Mouse (Mus musculus): ENCODE data around the gene Rassf8.

The Rassf8 gene

DNA sequence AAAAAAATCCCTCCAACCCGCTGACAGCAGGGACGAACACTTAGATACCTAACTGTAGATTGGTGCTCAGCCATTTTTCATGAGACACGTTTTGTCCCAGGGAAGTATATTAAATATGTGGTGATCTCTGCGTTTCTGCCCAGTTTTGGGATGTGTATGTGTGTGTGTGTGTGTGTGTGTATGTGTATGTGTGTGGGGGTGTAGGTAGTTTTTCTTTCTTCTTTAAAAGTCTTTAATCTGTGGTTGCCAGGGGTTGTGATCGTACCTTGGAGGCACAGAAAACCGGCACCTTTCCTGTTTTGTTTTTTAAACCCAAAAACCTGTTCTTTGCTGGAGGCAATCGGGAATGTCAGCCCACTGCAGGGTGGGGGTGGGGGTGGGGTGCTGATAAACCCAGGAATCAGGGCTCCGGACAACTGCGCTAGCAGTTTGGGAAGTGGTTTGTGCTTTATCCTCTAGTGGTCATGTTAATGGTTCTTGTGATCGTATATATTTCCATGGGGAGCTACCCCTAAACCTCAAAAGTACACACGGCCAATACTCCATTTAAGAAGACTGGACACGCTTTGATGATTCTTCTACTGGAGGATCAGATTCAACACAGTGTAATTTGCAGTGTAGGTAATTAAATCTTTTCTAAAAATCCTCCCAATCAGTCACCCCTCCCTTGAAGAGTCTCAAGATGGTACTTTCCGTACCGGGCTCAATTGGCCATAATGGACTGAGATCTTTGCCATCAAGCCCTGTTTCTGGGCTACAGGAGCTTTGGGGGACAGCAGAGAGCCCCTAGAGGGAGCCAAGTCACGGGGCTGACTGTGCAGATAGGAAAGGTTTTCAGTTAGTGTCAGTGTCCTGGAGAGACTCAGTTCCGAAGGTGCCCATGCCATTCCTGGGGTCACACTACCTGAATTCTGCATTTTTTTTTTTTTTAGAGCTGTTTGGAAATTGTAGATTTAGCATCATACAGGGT lies 1.4 kb downstream of the Rassf8 start:
- no peak for DNase-seq (ENCODE audit: low spot score)

DNA sequence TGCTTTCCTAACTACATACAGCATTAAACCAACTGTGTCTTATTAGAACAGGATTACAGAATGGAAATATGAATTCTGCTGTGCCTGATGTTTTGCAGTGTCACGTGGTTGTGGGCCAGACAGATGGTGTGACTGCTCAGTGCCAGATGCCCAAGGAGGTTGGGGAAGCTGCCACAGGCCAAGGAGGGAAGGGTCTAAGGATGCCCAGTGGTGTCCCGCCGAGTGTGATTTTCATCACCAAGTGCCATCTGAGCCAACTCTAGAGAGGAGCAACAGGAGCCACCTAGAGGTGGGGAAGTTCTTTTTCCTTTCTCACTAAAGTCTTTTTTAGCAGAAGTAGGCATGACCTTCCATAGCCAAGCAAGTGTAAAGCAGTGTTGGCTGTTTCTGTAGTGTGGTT lies 3.8 kb downstream of the Rassf8 start:
- no peak for DNase-seq (ENCODE audit: low spot score)

DNA sequence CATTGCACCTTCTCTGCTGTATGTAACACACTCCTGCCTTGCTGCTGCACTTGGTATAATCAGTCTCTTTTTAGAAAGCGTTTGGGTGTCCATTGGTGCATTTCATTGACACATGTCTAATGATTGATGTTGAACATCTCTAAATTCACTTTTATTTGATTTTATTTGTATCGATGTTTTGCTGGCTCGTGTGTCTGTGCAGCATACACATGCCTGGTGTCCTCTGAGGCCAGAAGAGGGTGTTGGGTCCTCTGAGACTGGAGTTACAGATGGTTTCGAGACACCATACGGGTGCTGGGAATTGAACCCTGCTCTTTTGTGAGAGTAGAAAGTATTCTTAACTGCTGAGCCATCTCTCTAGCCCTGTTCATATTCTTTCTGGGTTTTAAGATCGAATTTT lies 6.7 kb downstream of the Rassf8 start:
- DNase-seq (ENCODE audit: low spot score) = no peak

DNA sequence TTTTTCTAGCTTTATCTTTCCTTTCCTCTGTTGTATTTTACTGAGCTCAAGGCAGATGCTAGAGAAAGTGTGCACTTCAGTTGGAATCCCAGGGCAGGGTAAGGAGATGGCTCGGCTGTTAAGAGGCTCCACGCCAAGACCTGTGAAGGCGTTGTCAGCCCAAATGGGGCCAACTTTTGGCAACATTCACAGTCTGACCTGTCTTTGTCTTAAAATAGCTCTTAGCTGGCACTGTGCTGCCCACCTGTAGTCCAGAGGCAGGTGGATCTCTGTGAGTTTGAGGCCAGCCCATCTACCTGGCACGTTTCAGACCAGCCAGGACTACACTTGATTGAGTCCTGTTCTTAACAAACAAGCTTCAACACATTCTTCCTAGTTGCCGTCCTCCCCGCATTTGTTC lies 7.9 kb downstream of the Rassf8 start:
- DNase-seq (ENCODE audit: low spot score) = no peak

DNA sequence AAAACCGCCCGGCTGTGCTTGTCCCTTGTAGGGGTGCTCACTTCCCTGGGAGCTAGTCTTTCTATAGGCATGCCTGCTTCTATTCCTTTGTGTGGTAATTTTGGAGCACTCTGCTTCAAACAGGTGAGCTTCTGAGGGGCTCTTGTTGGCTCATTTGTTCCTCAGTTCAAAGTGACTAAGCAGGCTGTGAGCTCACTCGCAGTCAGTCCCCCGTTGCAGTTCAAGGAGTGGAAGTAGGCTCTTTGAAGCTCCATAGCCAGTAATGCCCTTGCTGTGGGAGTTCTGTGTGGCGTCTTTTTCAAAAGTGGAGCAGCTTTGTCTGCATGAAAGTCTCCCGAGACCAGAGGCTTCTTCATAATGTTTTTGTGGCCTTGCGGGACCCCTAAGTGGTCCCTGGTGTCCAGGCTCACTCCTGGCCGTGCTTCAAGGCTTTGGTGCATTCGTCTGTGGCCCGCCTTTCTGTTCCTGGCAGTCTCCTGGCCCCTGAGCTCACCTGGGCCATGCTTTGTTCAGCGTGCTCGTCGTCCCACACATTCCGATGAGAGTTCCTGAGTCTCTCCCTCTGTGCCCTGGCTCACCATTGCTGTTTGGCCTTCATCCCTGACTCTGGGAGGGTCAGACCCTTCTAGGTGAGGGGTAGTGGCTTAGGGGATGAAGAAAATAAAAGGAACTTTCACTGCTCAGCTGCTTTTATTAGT lies 9.5 kb downstream of the Rassf8 start:
- DNase-seq (ENCODE audit: low spot score) = no peak

DNA sequence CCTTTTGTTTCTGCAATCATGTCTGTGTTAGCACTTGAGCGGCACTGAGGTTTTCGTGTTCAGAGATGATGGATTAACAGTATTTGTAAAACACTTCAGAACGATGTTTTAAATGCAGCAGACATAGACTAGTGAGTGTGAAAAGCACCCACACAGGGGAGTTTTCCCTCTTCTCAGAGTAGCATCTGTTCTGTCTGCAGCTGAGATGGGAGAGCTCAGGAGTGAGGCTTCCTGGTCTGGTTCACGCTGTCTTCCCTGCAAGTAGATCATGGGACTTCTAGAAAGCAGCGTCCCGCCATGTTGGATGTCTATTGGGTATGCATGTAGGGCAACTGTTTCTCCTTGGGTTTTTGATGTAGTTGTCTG lies 10.1 kb downstream of the Rassf8 start:
- no peak for DNase-seq (ENCODE audit: low spot score)

DNA sequence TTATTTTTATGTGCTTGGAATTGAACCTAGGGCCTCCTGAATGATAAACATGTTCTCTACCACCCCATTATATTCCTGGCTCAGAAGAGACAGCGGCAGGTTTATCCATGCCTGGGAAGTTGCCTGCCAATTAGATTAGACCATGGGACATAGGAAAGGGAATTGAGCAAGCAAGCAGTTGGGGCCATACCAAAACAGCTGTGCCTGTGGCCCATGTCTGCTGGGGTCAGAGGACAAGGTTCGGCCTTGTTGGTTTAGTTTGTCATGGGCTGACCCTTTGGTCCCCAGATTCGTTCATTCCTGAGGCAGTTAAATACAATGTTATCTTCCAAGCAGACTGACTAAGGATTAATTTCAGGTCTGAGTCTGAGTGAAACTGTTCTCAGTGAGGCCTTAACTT lies 10.8 kb downstream of the Rassf8 start:
- DNase-seq (ENCODE audit: low spot score) = no peak

DNA sequence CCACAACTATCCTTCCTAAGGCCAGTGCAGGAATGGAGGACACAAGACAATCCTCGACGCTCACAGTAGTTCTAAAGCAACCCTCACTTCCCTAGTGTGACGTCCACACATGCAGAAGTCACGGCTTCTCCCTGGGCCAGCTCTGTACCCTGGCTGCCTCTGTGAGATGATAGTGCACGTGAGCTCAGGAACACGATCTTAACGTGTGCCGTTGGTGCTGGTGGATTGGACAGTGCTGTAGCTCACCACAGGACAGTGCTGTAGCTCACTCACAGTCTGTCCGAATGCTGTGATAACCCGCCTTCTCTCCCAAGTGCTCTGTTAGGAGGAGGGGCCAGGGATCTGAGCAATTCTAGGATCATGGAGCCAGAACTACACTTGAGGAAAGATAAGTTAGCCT lies 12.1 kb downstream of the Rassf8 start:
- DNase-seq (ENCODE audit: low spot score) = no peak

DNA sequence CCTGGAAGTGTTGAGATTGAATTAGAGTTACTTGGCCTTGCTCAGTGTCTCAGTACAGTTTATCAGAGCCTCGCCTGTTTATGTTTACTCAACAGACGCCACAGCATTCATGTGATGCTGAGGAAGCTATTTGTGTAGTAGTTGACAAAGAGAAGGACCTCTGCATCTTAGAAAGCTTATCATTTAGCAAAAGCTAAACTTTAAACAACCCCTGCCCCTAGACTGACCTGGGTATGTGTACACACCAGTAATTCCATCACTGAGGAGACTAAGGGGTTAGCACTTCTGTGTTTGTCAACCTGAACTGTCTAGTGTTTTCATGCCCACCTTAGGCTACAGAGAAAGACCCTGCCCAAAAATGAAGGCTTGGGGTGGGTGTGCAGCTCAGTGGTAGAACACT lies 12.9 kb downstream of the Rassf8 start:
- no peak for DNase-seq (ENCODE audit: low spot score)

DNA sequence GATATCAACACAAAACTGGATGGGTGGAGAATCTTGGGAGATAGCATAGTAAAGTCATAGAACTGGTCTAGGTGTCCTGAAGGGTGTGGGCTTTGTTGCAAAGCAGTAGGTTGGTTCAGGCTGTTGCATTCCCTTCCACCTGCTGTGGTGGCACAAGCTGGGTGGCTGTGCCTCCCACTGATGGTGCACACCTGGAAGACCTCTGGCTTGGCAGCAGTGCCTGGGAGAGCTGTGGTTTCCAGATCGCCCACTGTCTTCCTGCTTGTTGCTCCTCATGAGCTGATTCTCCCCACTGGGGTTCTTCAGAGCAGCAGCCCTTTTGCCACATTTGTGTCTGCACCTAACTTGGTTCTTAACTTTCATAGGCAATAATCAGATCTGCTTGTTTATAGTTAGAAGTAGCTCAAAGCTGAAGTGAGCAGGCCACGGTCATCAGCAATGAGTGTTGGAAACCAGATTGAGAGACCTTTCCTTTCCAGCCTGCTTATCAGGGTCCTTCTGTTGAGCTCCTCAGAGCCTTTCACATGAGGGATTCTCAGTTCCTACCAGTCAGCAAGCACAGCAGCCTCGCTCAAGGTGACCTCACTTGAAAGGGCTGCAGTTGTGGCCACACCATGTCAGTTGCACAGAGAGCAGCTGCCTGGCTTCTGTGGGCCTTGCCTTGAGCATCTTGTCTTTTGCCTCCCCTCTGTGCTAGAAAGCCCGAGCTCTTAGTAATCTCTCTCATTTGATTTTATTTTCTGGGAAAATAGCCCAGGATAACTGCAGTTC lies 13.9 kb downstream of the Rassf8 start:
- no peak for DNase-seq (ENCODE audit: low spot score)

DNA sequence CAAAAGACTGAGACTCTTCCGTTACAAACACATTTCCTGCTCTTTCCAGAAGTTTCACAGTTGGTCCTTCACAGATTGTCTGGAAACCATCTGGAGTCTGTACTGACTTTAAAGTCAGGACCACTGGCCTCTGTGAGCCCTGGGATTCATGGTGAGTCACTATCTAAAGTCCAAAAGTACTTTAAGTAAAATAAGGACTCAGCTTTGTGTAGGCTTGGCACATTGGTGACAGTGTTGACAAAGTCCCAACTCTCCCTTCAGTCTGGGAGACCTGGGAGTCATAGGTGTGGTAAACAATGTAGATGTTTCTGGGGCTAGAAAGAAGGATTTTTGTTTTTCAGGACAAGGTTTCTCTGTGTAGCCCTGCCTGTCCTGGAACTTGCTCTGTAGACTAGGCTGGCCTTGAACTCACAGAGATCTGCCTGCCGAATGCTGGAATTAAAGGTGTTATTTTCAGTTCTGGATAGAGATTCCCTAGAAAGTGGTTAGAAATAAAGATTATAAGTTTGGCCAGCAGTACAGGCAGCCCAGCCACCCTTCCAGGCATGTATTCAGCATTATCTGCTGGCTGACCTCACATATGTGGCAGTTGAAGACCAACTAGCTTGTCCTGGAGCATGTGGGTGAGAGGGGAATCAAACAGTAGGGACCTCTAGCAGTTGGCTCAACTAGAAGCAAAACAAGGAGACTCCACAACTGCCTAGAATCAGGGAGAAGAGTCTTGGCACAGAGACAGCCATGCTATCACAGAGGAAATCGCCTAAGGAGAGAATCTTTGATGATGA lies 14.8 kb downstream of the Rassf8 start:
- no peak for DNase-seq (ENCODE audit: low spot score)

DNA sequence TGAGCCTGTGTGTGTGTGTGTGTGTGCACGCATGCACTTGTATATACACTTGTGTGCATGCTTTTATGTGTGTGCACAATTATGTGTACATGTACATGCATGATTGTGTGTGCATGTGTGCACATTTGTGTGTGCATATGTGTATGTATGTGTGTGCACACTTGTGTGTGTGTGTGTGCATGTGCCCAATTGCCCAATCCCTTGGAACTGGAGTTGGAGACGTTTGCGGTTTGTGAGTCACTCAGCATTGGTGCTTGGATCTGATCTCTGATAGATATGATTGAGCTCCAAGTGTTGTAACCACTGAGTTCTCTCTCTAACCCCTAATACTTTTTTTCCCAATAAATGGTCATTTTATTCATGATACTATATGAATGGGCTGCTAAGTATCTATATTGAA lies 15.5 kb downstream of the Rassf8 start:
- no peak for DNase-seq (ENCODE audit: low spot score)

DNA sequence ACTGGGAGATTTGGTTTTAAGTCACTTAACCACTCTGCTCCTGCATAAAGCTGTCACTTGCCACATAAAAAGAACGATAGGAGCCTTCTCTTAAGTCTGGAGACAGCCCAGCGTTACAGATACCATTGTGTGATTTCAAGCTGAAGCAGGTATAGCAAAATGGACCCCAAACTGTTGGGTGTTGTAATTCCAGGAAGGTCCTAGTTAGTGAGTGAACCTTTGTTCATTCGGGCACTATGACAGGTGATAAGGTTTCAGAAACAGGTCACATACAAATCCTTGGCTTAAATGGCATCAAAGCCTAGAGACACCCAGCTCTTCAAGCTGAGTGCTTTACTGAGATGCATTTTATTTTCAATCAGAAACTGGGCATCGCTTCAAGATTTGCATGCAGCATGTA lies 16.5 kb downstream of the Rassf8 start:
- no peak for DNase-seq (ENCODE audit: low spot score)

DNA sequence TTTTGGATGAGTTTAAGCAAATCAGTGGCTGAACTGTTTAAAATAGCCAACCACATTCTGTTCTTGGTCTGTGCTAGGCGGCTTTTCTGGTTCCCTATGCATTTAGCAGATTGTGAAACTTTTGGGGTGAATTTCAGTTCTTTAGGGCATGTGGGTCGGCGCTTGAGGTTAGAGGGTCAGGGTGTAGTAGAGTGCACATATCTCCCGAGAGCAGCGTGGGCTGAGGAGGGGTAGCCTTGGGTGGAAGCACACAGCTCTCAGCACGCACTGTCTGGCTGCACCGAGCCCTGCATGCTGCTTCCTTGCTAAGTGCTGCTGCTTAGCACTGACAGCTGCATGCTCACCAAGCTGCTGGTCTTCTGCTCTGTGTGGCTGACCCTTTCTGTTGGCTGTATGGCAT lies 18.5 kb downstream of the Rassf8 start:
- DNase-seq (ENCODE audit: low spot score) = no peak

DNA sequence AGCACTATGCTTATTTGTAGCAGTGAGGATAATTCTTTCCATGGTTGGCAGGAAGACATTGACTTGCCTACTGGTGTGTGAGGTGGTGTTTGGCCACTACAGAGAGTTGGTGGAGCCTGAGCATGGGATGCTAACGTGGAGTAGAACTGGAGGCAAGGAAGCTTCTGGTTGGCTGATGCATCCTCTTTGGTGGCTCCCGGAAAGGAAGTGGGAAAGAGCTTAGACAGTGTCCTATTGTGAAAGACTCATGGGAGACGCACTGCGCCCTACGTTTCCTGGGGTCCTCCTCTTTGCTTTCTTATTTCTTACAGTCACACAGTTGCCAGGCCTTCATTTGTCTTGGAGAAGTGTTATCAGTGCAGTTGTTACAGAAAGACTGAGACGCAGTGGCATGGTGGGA lies 20.4 kb downstream of the Rassf8 start:
- DNase-seq (ENCODE audit: low spot score) = no peak

DNA sequence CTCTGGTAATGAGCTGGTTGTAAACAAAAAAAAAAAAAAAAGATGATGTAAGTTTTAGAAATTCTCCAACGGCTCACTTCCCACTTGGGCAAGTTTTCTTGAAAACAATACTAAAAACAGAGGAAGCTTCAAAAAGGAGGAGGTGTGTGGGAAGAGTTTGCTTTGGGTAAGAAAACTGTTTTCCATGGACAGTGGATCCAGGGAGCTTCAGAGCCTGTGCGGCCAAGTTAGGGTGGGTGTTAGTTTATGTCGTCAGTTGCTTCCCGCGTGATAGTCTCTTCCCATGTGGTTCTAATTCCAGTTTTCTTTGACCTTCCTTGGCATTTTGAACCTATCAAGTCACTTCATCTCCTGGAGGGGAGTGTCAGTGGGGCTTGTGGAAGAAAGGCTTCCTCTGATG lies 21.1 kb downstream of the Rassf8 start:
- no peak for DNase-seq (ENCODE audit: low spot score)

DNA sequence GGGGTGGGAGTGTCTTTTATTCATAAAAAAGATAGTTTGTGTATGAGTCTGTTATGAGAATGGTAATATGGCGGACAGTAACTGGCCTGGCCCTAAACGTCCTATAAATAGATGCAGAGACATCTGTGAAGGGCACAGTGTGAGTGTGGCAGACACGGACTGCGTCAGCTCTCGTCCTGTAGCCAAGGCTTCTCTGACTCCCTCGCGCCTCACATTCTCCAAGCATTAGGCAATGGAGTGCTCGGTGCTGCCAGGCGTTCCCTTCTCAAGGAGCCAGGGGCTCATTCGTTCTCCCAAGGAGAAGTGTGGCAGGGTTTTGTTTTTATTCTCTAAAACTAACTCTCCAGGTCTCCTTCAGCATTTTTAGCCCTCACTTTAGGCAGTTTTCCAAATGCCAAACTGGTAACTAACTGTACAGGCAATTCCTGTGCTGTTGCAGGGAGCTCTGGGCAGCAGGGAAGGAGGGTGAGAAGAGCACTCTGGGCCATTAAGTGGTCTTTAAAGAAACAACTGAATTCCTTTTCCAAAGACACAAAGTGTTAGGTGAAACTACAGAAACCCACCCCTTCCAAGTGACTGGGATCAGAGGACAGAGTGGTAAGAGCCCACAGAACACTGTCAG lies 22.2 kb downstream of the Rassf8 start:
- DNase-seq (ENCODE audit: low spot score) = peak; percentile 53

DNA sequence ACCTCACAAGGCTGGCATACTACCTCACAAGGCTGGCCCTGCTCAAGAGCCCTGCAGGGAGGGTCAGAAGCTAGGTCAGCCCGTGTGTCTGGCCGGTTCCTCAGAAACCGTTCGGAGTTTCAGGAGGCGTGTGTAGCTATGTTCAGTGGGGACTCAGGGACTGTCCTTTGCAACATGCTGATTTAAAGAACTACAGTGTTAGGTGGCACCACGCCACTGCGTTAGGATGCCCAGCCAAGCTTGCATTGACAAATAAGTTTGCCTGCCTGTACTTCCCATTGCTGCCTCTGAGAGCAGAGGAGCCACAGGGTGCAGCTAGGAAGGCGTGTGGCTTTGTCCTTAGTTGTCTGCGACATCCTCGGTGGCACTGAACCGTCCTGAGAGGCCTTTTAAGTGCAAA lies 23.3 kb downstream of the Rassf8 start:
- no peak for DNase-seq (ENCODE audit: low spot score)

DNA sequence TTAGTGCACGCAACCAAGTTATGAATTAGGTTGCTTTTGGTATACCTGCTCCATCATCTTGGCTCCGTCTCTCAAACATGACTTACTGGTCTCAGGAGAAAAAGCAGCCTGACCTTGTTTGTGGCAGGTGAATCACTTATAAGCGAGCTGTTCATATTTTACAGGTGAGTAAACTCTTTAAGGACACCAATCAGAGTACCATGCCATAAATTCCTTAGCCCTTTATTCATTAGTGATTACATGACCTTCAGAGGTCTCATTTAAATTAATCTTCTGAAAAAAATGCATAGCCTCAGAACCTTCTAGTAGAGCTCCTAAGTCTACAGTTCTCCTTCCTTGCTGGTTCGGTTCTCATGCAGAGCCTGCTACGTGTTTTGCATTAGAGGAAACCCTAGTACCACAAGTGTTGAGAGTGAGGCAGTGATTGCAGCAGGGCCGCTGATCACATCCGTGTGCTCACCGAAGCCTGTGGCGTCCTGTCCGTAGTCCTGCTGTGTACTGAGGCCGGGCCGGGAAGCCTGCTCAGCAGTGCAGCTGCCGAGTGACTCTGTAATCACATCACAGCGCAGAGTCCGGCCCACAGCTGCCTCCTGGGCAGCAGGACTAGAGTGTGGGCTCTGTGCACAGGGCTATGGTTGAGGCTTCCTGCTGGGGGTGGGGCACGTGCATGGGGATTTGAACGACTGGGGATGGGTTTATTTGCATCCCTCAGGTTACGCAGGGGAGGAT lies 23.9 kb downstream of the Rassf8 start:
- no peak for DNase-seq (ENCODE audit: low spot score)

DNA sequence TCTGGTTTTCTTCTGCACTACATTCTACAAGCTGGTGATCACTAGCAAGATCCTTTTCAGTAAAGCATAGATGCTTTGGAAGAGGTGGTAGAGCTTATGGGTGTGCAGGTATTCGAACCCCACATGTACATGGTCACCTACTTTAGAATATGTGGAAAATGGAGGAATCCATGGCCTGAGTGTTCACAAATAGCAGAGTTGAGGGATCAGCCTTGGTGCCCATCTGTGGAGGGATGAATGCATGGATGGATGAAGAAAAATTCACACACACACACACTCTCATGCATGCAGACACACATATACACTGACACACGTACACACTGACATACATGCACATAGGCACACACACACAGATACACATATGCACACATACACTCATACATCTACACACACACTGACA lies 27.9 kb downstream of the Rassf8 start:
- no peak for DNase-seq (ENCODE audit: low spot score)

DNA sequence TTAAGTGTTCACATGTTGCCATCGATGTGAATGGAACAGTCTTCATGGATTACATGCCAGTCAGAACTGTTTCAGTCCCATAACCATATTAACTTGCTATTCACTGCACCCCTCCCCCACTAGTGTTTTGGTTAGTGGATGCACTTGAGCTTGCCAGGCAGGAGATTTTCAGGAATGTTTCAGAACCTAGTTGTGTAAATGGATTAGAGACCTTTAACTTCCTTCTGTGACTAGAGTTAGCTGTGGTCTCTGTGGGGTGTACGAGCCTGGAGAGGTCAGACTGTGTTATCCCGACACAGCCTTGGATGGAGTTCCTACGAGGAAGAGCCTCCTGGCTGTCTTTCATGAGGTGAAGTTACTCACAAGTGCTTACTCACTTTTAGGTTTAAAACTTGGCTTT lies 29.7 kb downstream of the Rassf8 start:
- no peak for DNase-seq (ENCODE audit: low spot score)

Data from ovary, adult 18-20 months (tissue).